Mouse (Mus musculus): ENCODE measurements around the gene Ppm1l.

DNA sequence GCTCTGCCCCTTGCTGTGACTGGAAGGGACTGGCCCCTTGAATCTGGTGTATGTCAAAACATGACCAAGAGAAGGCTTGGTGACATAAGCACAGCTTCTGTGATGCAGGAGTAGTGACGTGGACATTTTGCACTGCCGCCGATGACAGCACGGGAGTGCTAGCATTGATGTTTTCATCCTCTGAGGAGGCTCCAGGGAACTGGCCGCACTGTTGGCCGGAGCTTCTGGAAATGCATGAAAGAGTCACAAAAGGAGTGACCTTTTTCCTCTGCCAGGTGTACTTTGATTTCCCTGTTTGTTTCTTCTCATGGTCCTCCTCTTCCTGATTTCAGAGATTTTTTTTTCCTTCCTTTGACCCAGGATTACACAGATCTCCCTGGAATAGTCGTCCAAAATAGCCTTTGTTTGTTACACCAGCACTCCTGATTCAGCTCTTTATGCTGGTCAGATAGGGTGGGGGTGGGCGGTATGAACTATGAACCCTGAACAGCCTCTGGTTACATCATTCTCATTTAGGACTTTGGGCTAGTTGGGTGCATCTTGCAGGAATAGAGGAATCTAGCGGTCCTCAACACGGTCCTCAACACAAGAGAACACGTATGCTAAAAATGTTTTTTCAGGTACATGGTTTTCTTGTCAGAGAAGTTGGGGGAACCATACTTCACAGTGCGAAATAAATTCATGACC, 239.6 kb downstream of the Ppm1l start:
- TF ChIP-seq GATA1 (IDR thresholded peaks at IDR 0.05; ENCODE audit: borderline replicate concordance, low read length) (no peak), FLI1 (IDR thresholded peaks at IDR 0.05; ENCODE audit: low read length) (no peak)

Data from megakaryocyte, embryonic 14.5 days (primary cell).